Mouse (Mus musculus): Measurements from ENCODE around the gene Ptpn5.

DNA sequence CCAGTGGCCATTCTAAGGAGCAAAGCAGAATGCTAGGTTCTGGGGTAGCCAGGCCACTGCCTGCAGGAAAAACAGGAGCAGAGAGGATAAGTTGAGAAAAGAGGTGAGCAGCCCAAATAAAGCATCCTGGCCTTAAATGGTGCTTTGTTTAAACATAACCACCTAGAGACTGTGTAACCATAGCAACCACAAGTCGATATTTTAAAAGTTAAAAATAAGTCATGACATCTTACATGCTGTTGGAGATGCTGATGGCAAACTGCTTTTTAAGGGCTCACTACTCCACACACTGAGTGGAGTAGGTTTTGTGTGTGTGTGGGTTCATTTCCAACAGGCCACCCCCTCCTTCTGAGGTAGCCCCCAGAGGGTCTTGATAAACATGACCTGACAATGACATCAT, 48.4 kb downstream of the Ptpn5 start:
- TF ChIP-seq CTCF (IDR thresholded peaks at IDR 0.05; ENCODE audit: low read depth, low read length) (no peak), POLR2AphosphoS5 (IDR thresholded peaks at IDR 0.05; ENCODE audit: insufficient replicate concordance, low read depth, low read length) (no peak), TAL1 (conservative IDR thresholded peaks at IDR 0.05; ENCODE audit: low read depth, low read length) (no peak), GATA1 (IDR thresholded peaks at IDR 0.05; ENCODE audit: borderline replicate concordance, low read length) (no peak), GATA2 (IDR thresholded peaks at IDR 0.05; ENCODE audit: borderline replicate concordance, low read depth, low read length) (no peak)
